Mouse (Mus musculus): ENCODE results near the gene Olfr1202. TPM values are rescaled to one million over a fixed set of nuclear protein-coding genes. Genes with fewer than 3 reads are reported as not detected.

Olfr1202 gene
- not detected in 2 replicates for polyA plus RNA-seq (2015; fragmentation: Nextera tagmentation; extraction: Ambion mirVana)

DNA sequence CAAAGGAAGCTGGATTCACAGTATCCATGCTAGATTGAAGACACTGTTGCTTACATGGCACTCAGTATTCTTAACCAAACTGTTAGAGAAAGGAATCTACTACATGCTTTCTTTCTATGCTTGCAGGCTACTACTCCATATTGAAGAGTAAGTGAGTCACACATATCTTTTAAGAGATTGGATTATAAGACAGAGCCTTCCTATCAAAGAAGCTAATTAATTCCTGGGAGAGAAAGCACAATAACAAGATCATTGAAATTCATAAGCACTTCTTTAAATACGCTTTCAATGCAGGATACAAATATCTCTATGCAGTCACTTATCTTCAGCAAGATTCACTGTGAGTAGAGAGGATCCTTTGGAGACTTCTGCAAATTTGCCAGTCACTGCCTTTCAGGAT, at the start of gene Olfr1202:
Gene Olfr1202 (plus strand): TSS at position 301 of the 400 bp plus-strand sequence.

DNA sequence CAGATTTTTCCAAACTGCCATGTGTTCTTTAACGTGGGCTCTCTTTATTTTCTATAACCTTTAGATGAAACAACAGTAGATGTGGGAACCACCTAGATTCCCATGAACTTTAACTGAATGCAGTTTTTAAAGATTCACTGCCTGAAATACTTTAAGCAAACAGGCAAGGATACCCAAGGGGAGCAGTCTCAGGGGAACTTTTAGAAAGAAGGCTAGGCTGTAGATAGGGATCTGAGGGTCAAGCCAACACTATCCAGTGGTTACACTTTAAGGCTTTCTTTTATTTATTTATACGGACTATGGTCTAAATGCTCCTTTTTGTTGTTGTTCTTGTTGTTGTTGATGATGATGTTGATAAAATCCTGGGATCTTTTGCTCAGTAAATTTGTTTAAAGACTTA, 43.9 kb upstream of the Olfr1202 start, which contains the start of gene Olfr1200:
Gene Olfr1200 (minus strand): TSS at position 101 of the 400 bp plus-strand sequence.

GRCm38 (mm10) chr2:88792736-88793135, 21.6 kb upstream of the Olfr1202 start, which contains the start of gene Olfr1201:
TSS of gene Olfr1201 (plus strand) at chr2:88793036.

GRCm38 (mm10) chr2:88829437-88829836, 15.1 kb downstream of the Olfr1202 start, which contains the start of gene Olfr1205:
TSS of gene Olfr1205 (plus strand) at chr2:88829737.

GRCm38 (mm10) chr2:88848992-88849391, 34.7 kb downstream of the Olfr1202 start, which contains the start of gene Olfr1204:
TSS of gene Olfr1204 (plus strand) at chr2:88849292.

DNA sequence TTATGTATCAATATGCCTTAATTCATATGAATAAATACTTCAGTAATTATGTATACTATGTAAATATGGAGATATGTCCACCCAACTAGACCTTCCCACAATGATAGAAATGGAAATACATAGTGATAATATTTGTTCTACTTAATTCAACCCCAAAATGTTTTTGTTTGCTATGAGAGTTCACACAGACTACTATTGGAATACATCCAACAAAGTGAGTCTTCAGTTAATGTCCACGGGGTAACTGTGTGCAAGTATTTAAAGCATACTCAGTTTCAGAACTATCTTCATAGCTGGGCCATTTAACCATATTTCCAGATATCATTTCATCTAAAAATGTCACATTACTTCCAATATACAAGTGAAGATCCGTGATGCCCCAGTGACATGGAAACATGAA, 48.6 kb downstream of the Olfr1202 start, which contains the start of gene Olfr1206:
Gene Olfr1206 (plus strand): TSS at position 301 of the 400 bp plus-strand sequence.

Other genes starting within 250 kb of the Olfr1202 start
- not detected in 2 replicates for gene Olfr1189, start 228.0 kb upstream of the Olfr1202 start, polyA plus RNA-seq (2015; fragmentation: Nextera tagmentation; extraction: Ambion mirVana)
- not detected in 2 replicates for gene Olfr1191-ps1, start 174.0 kb upstream of the Olfr1202 start, polyA plus RNA-seq (2015; fragmentation: Nextera tagmentation; extraction: Ambion mirVana)
- gene Olfr1192-ps1, start 166.0 kb upstream of the Olfr1202 start, polyA plus RNA-seq (2015; fragmentation: Nextera tagmentation; extraction: Ambion mirVana), result not detected in 2 replicates
- gene Olfr1193, start 138.9 kb upstream of the Olfr1202 start, polyA plus RNA-seq (2015; fragmentation: Nextera tagmentation; extraction: Ambion mirVana), result not detected in 2 replicates
- gene Olfr1195, start 125.3 kb upstream of the Olfr1202 start, polyA plus RNA-seq (2015; fragmentation: Nextera tagmentation; extraction: Ambion mirVana), result not detected in 2 replicates
- not detected in 2 replicates for gene Olfr1196, start 109.9 kb upstream of the Olfr1202 start, polyA plus RNA-seq (2015; fragmentation: Nextera tagmentation; extraction: Ambion mirVana)
- gene Olfr1197, start 82.1 kb upstream of the Olfr1202 start, polyA plus RNA-seq (2015; fragmentation: Nextera tagmentation; extraction: Ambion mirVana), result not detected in 2 replicates
- not detected in 2 replicates for gene Olfr1198, start 63.1 kb upstream of the Olfr1202 start, polyA plus RNA-seq (2015; fragmentation: Nextera tagmentation; extraction: Ambion mirVana)
- gene Olfr1199, start 54.0 kb upstream of the Olfr1202 start, polyA plus RNA-seq (2015; fragmentation: Nextera tagmentation; extraction: Ambion mirVana), result not detected in 2 replicates
- gene Olfr1200, start 44.0 kb upstream of the Olfr1202 start, polyA plus RNA-seq (2015; fragmentation: Nextera tagmentation; extraction: Ambion mirVana), result not detected in 2 replicates
- gene Olfr1201, start 21.5 kb upstream of the Olfr1202 start, polyA plus RNA-seq (2015; fragmentation: Nextera tagmentation; extraction: Ambion mirVana), result not detected in 2 replicates
- gene Olfr1205, start 15.2 kb downstream of the Olfr1202 start, polyA plus RNA-seq (2015; fragmentation: Nextera tagmentation; extraction: Ambion mirVana), result not detected in 2 replicates
- not detected in 2 replicates for gene Olfr1204, start 34.8 kb downstream of the Olfr1202 start, polyA plus RNA-seq (2015; fragmentation: Nextera tagmentation; extraction: Ambion mirVana)
- not detected in 2 replicates for gene Olfr1206, start 48.7 kb downstream of the Olfr1202 start, polyA plus RNA-seq (2015; fragmentation: Nextera tagmentation; extraction: Ambion mirVana)
- gene Olfr1208, start 87.8 kb downstream of the Olfr1202 start, polyA plus RNA-seq (2015; fragmentation: Nextera tagmentation; extraction: Ambion mirVana), result not detected in 2 replicates
- not detected in 2 replicates for gene Olfr1209, start 100.7 kb downstream of the Olfr1202 start, polyA plus RNA-seq (2015; fragmentation: Nextera tagmentation; extraction: Ambion mirVana)
- gene Olfr1211, start 123.6 kb downstream of the Olfr1202 start, polyA plus RNA-seq (2015; fragmentation: Nextera tagmentation; extraction: Ambion mirVana), result not detected in 2 replicates
- not detected in 2 replicates for gene Olfr1212, start 139.5 kb downstream of the Olfr1202 start, polyA plus RNA-seq (2015; fragmentation: Nextera tagmentation; extraction: Ambion mirVana)
- gene Gm13762, start 165.8 kb downstream of the Olfr1202 start, polyA plus RNA-seq (2015; fragmentation: Nextera tagmentation; extraction: Ambion mirVana), result not detected in 2 replicates
- gene Olfr1214, start 178.2 kb downstream of the Olfr1202 start, polyA plus RNA-seq (2015; fragmentation: Nextera tagmentation; extraction: Ambion mirVana), result not detected in 2 replicates
- gene Olfr1215, start 192.5 kb downstream of the Olfr1202 start, polyA plus RNA-seq (2015; fragmentation: Nextera tagmentation; extraction: Ambion mirVana), result not detected in 2 replicates
- not detected in 2 replicates for gene Olfr1216, start 203.8 kb downstream of the Olfr1202 start, polyA plus RNA-seq (2015; fragmentation: Nextera tagmentation; extraction: Ambion mirVana)
- gene Olfr1217, start 217.6 kb downstream of the Olfr1202 start, polyA plus RNA-seq (2015; fragmentation: Nextera tagmentation; extraction: Ambion mirVana), result not detected in 2 replicates
- gene Olfr1218, start 246.7 kb downstream of the Olfr1202 start, polyA plus RNA-seq (2015; fragmentation: Nextera tagmentation; extraction: Ambion mirVana), result not detected in 2 replicates

All from spleen, postnatal 0 days (tissue).